Mouse (Mus musculus) urinary bladder, adult 18-20 months (tissue): Measurements from ENCODE around the gene Dst.
"Not testable (repeated sequence)": the region's sequence is repeated elsewhere in the genome, so short reads cannot be mapped to it uniquely, and the experiment has no call there.

ENCODE experiments used
- DNase-seq, 2 experiments: peaks; one replicate each; pipeline ENCODE4 v3.0.0; 2022; ENCODE audit warnings: low spot score in 2 of 2, mixed read lengths in 2 of 2

Gene Dst

GRCm38 (mm10) chr1:34061860-34062259, 153.8 kb downstream of the Dst start:
- no peak for DNase-seq

GRCm38 (mm10) chr1:34063943-34064342, 155.9 kb downstream of the Dst start:
- no peak for DNase-seq

GRCm38 (mm10) chr1:34065551-34066048, 157.6 kb downstream of the Dst start:
- no peak for DNase-seq

GRCm38 (mm10) chr1:34066401-34066800, 158.4 kb downstream of the Dst start:
- not testable (repeated sequence) for DNase-seq

GRCm38 (mm10) chr1:34068341-34068740, 160.3 kb downstream of the Dst start:
- no peak for DNase-seq

- DNase-seq, result no peak
Observed at GRCm38 (mm10) chr1:34069514-34070290, 161.7 kb downstream of the Dst start.

GRCm38 (mm10) chr1:34070474-34070873, 162.4 kb downstream of the Dst start:
- no peak for DNase-seq

- DNase-seq, result no peak
Observed at GRCm38 (mm10) chr1:34070991-34071639, 163.1 kb downstream of the Dst start.

GRCm38 (mm10) chr1:34072262-34072661, 164.2 kb downstream of the Dst start:
- no peak for DNase-seq

GRCm38 (mm10) chr1:34073436-34074169, 165.6 kb downstream of the Dst start:
- DNase-seq, result no peak

GRCm38 (mm10) chr1:34074245-34075187, 166.5 kb downstream of the Dst start:
- DNase-seq, result no peak

GRCm38 (mm10) chr1:34076701-34077421, 168.8 kb downstream of the Dst start:
- DNase-seq, result no peak

GRCm38 (mm10) chr1:34077422-34077790, 169.4 kb downstream of the Dst start:
- no peak for DNase-seq

GRCm38 (mm10) chr1:34077941-34078340, 169.9 kb downstream of the Dst start:
- no peak for DNase-seq

- DNase-seq, result no peak
Observed at GRCm38 (mm10) chr1:34089011-34089410, 181.0 kb downstream of the Dst start.

GRCm38 (mm10) chr1:34090700-34091099, 182.7 kb downstream of the Dst start:
- no peak for DNase-seq

GRCm38 (mm10) chr1:34093652-34094051, 185.6 kb downstream of the Dst start:
- DNase-seq, result no peak

- DNase-seq, result no peak
Observed at GRCm38 (mm10) chr1:34094301-34094700, 186.3 kb downstream of the Dst start.

GRCm38 (mm10) chr1:34095173-34095572, 187.1 kb downstream of the Dst start:
- DNase-seq, result no peak

- DNase-seq, result no peak
Observed at GRCm38 (mm10) chr1:34096923-34097322, 188.9 kb downstream of the Dst start.

- no peak for DNase-seq
Observed at GRCm38 (mm10) chr1:34097640-34098039, 189.6 kb downstream of the Dst start.
